Comparison of ENCODE assay signal across 8 mouse cellular contexts in genomic region chr19:8713306-8713996, GRCm38 (mm10). TPM values are rescaled to one million over a fixed set of nuclear protein-coding genes. Genes with fewer than 3 reads are reported as not detected.
DNase-seq lines count a peak whose midpoint lies in the region; ATAC-seq lines count a peak whose summit lies in the region.

No protein-coding gene starts in this region.

- intact Hi-C loops in left cerebral cortex, postnatal 14 days (cut with DNase I), result no loop called here

- peaks cover 20% of the 10 kb centered on the region for H3K36me3 ChIP-seq in intestine, embryonic 15.5 days

- ATAC-seq in intestine, embryonic 15.5 days, result peak; percentile 93
- ATAC-seq in megakaryocyte-erythroid progenitor cell, adult 5-6 weeks (replicated peaks; ENCODE audit: low FRiP score, low TSS enrichment, poor library complexity, severe bottlenecking), result peak; percentile 74

- peak; percentile 92 to 93 for DNase-seq in adrenal gland, adult 18-20 months (ENCODE audit: low spot score in 2 of 2)
- DNase-seq in embryo, embryonic 10.5 days (ENCODE audit: low spot score), result peak; percentile 93
- peak; percentile 89 for DNase-seq in gastrocnemius, postnatal 25 days
- peak; percentile 95 to 96 for DNase-seq in left cerebral cortex, postnatal 14 days (ENCODE audit: low spot score in 2 of 2)
- DNase-seq in right cerebral cortex, postnatal 14 days, result peak; percentile 95
- peak; percentile 88 for DNase-seq in urinary bladder, postnatal 25 days (ENCODE audit: low spot score)

- H3K4me2 ChIP-seq in intestine, embryonic 15.5 days (replicated peaks), result peak overlapping the region; percentile 77

- H3K27me3 ChIP-seq in intestine, embryonic 15.5 days (replicated peaks), result no peaks in the 10 kb centered on the region

- no peaks in the 10 kb centered on the region for H3K9me3 ChIP-seq in intestine, embryonic 15.5 days

- peaks cover 31% of the 10 kb centered on the region for H3K4me1 ChIP-seq in intestine, embryonic 15.5 days (replicated peaks)

- H3K4me3 ChIP-seq in intestine, embryonic 15.5 days (replicated peaks), result peak overlapping the region; percentile 84

- peak overlapping the region; percentile 95 for H3K27ac ChIP-seq in intestine, embryonic 15.5 days

- 0% methylated on average over 51 of the region's 51 CpGs for WGBS in intestine, embryonic 15.5 days

- peak overlapping the region; percentile 92 for H3K9ac ChIP-seq in intestine, embryonic 15.5 days

RNA-seq across cellular contexts. Expression of gene Slc3a2, which starts 9.7 kb away (rescaled TPM):
- total RNA-seq in adrenal gland, adult 18-20 months (2021), result 100 to 1,000 TPM; 373 to 425 TPM
- total RNA-seq in gastrocnemius, postnatal 25 days (2021), result 10 to 100 TPM; 26.7 to 34.6 TPM
- 161 and 163 TPM in 2 replicates for polyA plus RNA-seq in intestine, embryonic 15.5 days (2015; fragmentation: Nextera tagmentation; extraction: Ambion mirVana)
- total RNA-seq in left cerebral cortex, postnatal 14 days (2021), result 100 to 1,000 TPM; 182 to 189 TPM
- total RNA-seq in megakaryocyte-erythroid progenitor cell, adult 5-6 weeks (2014; fragmentation: Nextera tagmentation), result 67.5 and 74.7 TPM in 2 replicates
- 70.1 and 93.9 TPM in 2 replicates for total RNA-seq in megakaryocyte-erythroid progenitor cell, adult 5-6 weeks (2017)

RNA-seq across cellular contexts. Expression of gene Wdr74, which starts 22.2 kb away (rescaled TPM):
- 10 to 100 TPM; 62.4 to 66.2 TPM for total RNA-seq in adrenal gland, adult 18-20 months (2021)
- total RNA-seq in gastrocnemius, postnatal 25 days (2021), result 10 to 100 TPM; 16.9 to 18.2 TPM
- 77.3 and 88.5 TPM in 2 replicates for polyA plus RNA-seq in intestine, embryonic 15.5 days (2015; fragmentation: Nextera tagmentation; extraction: Ambion mirVana)
- 10 to 100 TPM; 42.3 to 43.9 TPM for total RNA-seq in left cerebral cortex, postnatal 14 days (2021)
- total RNA-seq in megakaryocyte-erythroid progenitor cell, adult 5-6 weeks (2014; fragmentation: Nextera tagmentation), result 193 and 207 TPM in 2 replicates
- 142 TPM in 2 replicates for total RNA-seq in megakaryocyte-erythroid progenitor cell, adult 5-6 weeks (2017)

RNA-seq across cellular contexts. Expression of gene 1700092M07Rik, which starts 27.1 kb away (rescaled TPM):
- total RNA-seq in adrenal gland, adult 18-20 months (2021), result 1 to 10 TPM; 2.0 to 2.3 TPM
- total RNA-seq in gastrocnemius, postnatal 25 days (2021), result not detected
- 1.8 TPM in 2 replicates for polyA plus RNA-seq in intestine, embryonic 15.5 days (2015; fragmentation: Nextera tagmentation; extraction: Ambion mirVana)
- not detected for total RNA-seq in left cerebral cortex, postnatal 14 days (2021)
- total RNA-seq in megakaryocyte-erythroid progenitor cell, adult 5-6 weeks (2014; fragmentation: Nextera tagmentation), result 2.0 TPM in 1 of 2 replicates, not detected in the other
- 3.8 and 6.5 TPM in 2 replicates for total RNA-seq in megakaryocyte-erythroid progenitor cell, adult 5-6 weeks (2017)

RNA-seq across cellular contexts. Expression of gene Stx5a, which starts 27.8 kb away (rescaled TPM):
- total RNA-seq in adrenal gland, adult 18-20 months (2021), result 100 to 1,000 TPM in 1 of 2 experiments, 10 to 100 TPM in 1; 78.2 to 103 TPM
- total RNA-seq in gastrocnemius, postnatal 25 days (2021), result 10 to 100 TPM; 20.9 to 21.6 TPM
- polyA plus RNA-seq in intestine, embryonic 15.5 days (2015; fragmentation: Nextera tagmentation; extraction: Ambion mirVana), result 119 and 121 TPM in 2 replicates
- 10 to 100 TPM; 63.6 to 64.6 TPM for total RNA-seq in left cerebral cortex, postnatal 14 days (2021)
- 74.7 and 80.4 TPM in 2 replicates for total RNA-seq in megakaryocyte-erythroid progenitor cell, adult 5-6 weeks (2014; fragmentation: Nextera tagmentation)
- 35.5 and 43.5 TPM in 2 replicates for total RNA-seq in megakaryocyte-erythroid progenitor cell, adult 5-6 weeks (2017)

RNA-seq across cellular contexts. Expression of gene Nxf1, which starts 43.4 kb away (rescaled TPM):
- 100 to 1,000 TPM; 127 to 144 TPM for total RNA-seq in adrenal gland, adult 18-20 months (2021)
- 10 to 100 TPM; 32.4 to 33.8 TPM for total RNA-seq in gastrocnemius, postnatal 25 days (2021)
- 143 and 146 TPM in 2 replicates for polyA plus RNA-seq in intestine, embryonic 15.5 days (2015; fragmentation: Nextera tagmentation; extraction: Ambion mirVana)
- total RNA-seq in left cerebral cortex, postnatal 14 days (2021), result 10 to 100 TPM; 61.9 to 73.6 TPM
- 365 and 530 TPM in 2 replicates for total RNA-seq in megakaryocyte-erythroid progenitor cell, adult 5-6 weeks (2014; fragmentation: Nextera tagmentation)
- total RNA-seq in megakaryocyte-erythroid progenitor cell, adult 5-6 weeks (2017), result 100 and 161 TPM in 2 replicates

Comparison
In these comparisons a context has a peak if more than half of its experiments do, and no peak if none do; other contexts are left out.
1. Peak in every context shown above with its lines: DNase-seq, ATAC-seq, H3K4me3 ChIP-seq and H3K27ac ChIP-seq.